Mouse (Mus musculus) bone marrow, adult 2 months (tissue): ENCODE data around the gene Nkap.

Experiments
- CTCF ChIP-seq: fragments of 200-500 bp; IDR thresholded peaks from 2 replicates; pipeline ENCODE4 v1.5.1; 2011; ENCODE audit warnings: low read length, control low read depth; ENCODE audit not compliant: control insufficient read depth, insufficient read depth
- POLR2A ChIP-seq: fragments of 200-500 bp; IDR thresholded peaks from 2 replicates; pipeline ENCODE4 v1.6.1; 2011; ENCODE audit warnings: low read depth, mild to moderate bottlenecking, control low read depth, low read length, borderline replicate concordance; ENCODE audit not compliant: control insufficient read depth

DNA sequence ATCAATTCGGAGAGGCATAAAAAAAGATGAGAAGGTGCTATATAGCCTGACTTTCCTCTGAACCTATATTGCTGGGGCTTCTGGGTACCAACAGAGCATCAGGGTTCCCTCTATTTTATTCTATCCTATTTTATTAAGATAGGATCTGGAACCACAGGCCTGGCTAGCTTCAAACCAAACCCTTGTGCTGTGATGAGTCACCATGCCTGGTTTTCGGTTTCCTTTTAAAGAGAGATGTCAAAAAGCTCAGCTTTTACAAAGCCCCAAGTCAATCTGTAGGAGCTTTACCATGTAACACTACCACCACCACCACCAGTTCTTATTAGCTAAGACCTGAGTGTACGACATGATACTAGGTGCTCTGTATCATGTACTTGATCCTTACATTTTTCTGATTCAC lies 27.9 kb upstream of the Nkap start:
- no peak for TF ChIP-seq CTCF
- TF ChIP-seq POLR2A, result no peak
